Mouse (Mus musculus) bone marrow macrophage, adult 2 months (primary cell): ENCODE measurements around the gene Dynll1.

Experiments used
- CTCF ChIP-seq: IDR thresholded peaks from 2 replicates; pipeline ENCODE4 v1.5.1; 2012; ENCODE audit warnings: low read depth, mild to moderate bottlenecking, low read length, moderate library complexity
- POLR2A ChIP-seq: IDR thresholded peaks from 2 replicates; pipeline ENCODE4 v1.6.1; 2012; ENCODE audit warnings: mild to moderate bottlenecking, low read depth, low read length, borderline replicate concordance

DNA sequence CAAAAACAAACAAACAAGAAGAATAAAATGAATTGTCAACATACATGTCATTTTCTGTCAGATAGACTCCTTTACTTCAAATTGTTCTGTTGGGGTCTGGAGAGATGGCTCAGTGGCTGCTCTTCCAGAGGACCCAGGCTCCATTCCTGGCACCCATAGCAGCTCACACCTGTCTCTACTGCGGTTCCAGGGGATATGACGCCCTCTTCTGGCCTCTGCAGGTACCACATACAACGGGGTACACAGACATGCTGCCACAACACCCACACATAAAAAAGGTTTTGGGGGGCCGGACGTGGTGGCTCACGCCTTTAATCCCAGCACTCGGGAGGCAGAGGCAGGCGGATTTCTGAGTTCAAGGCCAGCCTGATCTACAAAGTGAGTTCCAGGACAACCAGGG, 6.6 kb downstream of the Dynll1 start:
- peak; percentile 24; the same call in 1 of the 2 replicates for TF ChIP-seq CTCF
- TF ChIP-seq POLR2A = no peak
